8 mouse cellular contexts compared by ENCODE assay signal in genomic region chr1:24099541-24099925, GRCm38 (mm10). TPM values are rescaled to one million over a fixed set of nuclear protein-coding genes. Genes with fewer than 3 reads are reported as not detected.
A peak's percentile ranks its signal among the peaks of the same experiment; 100 is the strongest.
DNase-seq lines count a peak whose midpoint lies in the region; ATAC-seq and TF ChIP-seq lines count a peak whose summit lies in the region.

No protein-coding gene starts in this region.

- no peak for DNase-seq in heart, adult 2 months
- DNase-seq in heart, adult 11 months: no peak
- DNase-seq in A20 (ENCODE audit: low read depth, low spot score): peak; percentile 72
- no peak for DNase-seq in forebrain, embryonic 10.5 days (ENCODE audit: extremely low spot score, low spot score)
- DNase-seq in liver, adult 2 months (ENCODE audit: extremely low read depth, low read depth, low spot score): peak; percentile 29
- DNase-seq in left cerebral cortex, postnatal 25 days (ENCODE audit: low spot score in 2 of 2): no peak
- DNase-seq in right cerebral cortex, adult 18-20 months: no peak

- peak overlapping the region; percentile 99 for H3K4me3 ChIP-seq in heart, adult 2 months
- peak overlapping the region; percentile 92 for H3K4me3 ChIP-seq in forebrain, embryonic 10.5 days
- H3K4me3 ChIP-seq in liver, adult 2 months (ENCODE audit: insufficient read depth, low read depth, low read length): peak overlapping the region; percentile 98
- H3K4me3 ChIP-seq in stomach, embryonic 14.5 days (ENCODE audit: low read depth, low read length): peak overlapping the region; percentile 79

- no peak for ATAC-seq in stomach, embryonic 14.5 days (ENCODE audit: insufficient number of reproducible peaks, insufficient read depth, low FRiP score, low read depth)

- WGBS in heart, adult 2 months: under 1% methylated on average over 43 of the region's 44 CpGs
- WGBS in forebrain, embryonic 10.5 days: under 1% methylated on average over 37 of the region's 44 CpGs
- WGBS in liver, adult 2 months: 1% methylated on average over 44 of the region's 44 CpGs
- WGBS in stomach, embryonic 14.5 days: under 1% methylated on average over 43 of the region's 44 CpGs

- H3K4me2 ChIP-seq in stomach, embryonic 14.5 days (replicated peaks; ENCODE audit: low read depth, low read length): peak overlapping the region; percentile 55

- TF ChIP-seq CTCF in heart, adult 2 months (IDR thresholded peaks at IDR 0.05): no peak
- TF ChIP-seq CTCF in liver, adult 2 months (IDR thresholded peaks at IDR 0.05; ENCODE audit: low read depth, low read length): no peak

- no peak for TF ChIP-seq POLR2A in heart, adult 2 months (IDR thresholded peaks at IDR 0.05; ENCODE audit: insufficient read depth, low read depth, low read length)
- TF ChIP-seq POLR2A in liver, adult 2 months (IDR thresholded peaks at IDR 0.05; ENCODE audit: extremely low read depth, insufficient read depth, low read length): no peak

- H3K9me3 ChIP-seq in forebrain, embryonic 10.5 days: no peaks in the 10 kb centered on the region
- H3K9me3 ChIP-seq in stomach, embryonic 14.5 days (ENCODE audit: control insufficient read depth, low read depth, low read length): no peaks in the 10 kb centered on the region

- H3K27me3 ChIP-seq in heart, adult 2 months (ENCODE audit: control insufficient read depth, insufficient read depth, low read length): no peaks in the 10 kb centered on the region
- no peaks in the 10 kb centered on the region for H3K27me3 ChIP-seq in forebrain, embryonic 10.5 days (ENCODE audit: poor library complexity, severe bottlenecking)
- no peaks in the 10 kb centered on the region for H3K27me3 ChIP-seq in liver, adult 2 months (ENCODE audit: control insufficient read depth, insufficient read depth, low read length)
- H3K27me3 ChIP-seq in stomach, embryonic 14.5 days (ENCODE audit: control insufficient read depth, insufficient read depth, low read length): no peaks in the 10 kb centered on the region

- intact Hi-C loops in heart, adult 2 months (cut with DNase I): loop anchor here (5.0 kb wide), 1 partner anchor 177 kb away; the partner anchor contains the start of gene Smap1
- intact Hi-C loops in left cerebral cortex, postnatal 25 days (cut with DNase I): loop anchor here (2.0 kb wide), 1 partner anchor 73 kb away; no protein-coding TSS in a partner anchor

- H3K27ac ChIP-seq in heart, adult 2 months: peak overlapping the region; percentile 82
- H3K27ac ChIP-seq in forebrain, embryonic 10.5 days: peak overlapping the region; percentile 93
- peak overlapping the region; percentile 84 for H3K27ac ChIP-seq in liver, adult 2 months (replicated peaks; ENCODE audit: insufficient read depth, low read depth, low read length)
- H3K27ac ChIP-seq in stomach, embryonic 14.5 days (ENCODE audit: low read length): peak overlapping the region; percentile 66

- TF ChIP-seq EP300 in heart, adult 2 months (IDR thresholded peaks at IDR 0.05; ENCODE audit: insufficient read depth, low read depth, low read length): no peak

- H3K79me2 ChIP-seq in heart, adult 2 months (replicated peaks; ENCODE audit: control insufficient read depth, insufficient read depth, low read length): peaks cover 4% of the 10 kb centered on the region; the same call in 1 of the 2 replicates
- peaks cover 14% of the 10 kb centered on the region for H3K79me2 ChIP-seq in liver, adult 2 months (ENCODE audit: control insufficient read depth, insufficient read depth, low read length)

- H3K9ac ChIP-seq in heart, adult 2 months (ENCODE audit: low read depth, low read length): peak overlapping the region; percentile 79
- peak overlapping the region; percentile 93 for H3K9ac ChIP-seq in liver, adult 2 months (ENCODE audit: low read depth, low read length)
- H3K9ac ChIP-seq in stomach, embryonic 14.5 days (replicated peaks; ENCODE audit: low read depth, low read length): peak overlapping the region; percentile 84

- no peaks in the 10 kb centered on the region; the same call in 1 of the 2 replicates for H3K36me3 ChIP-seq in heart, adult 2 months (ENCODE audit: control insufficient read depth, insufficient read depth, low read length)
- peaks cover under 1% of the 10 kb centered on the region; the same call in 1 of the 2 replicates for H3K36me3 ChIP-seq in forebrain, embryonic 10.5 days (replicated peaks)
- no peaks in the 10 kb centered on the region for H3K36me3 ChIP-seq in liver, adult 2 months (ENCODE audit: control insufficient read depth, insufficient read depth, low read length)
- no peaks in the 10 kb centered on the region for H3K36me3 ChIP-seq in stomach, embryonic 14.5 days (ENCODE audit: control insufficient read depth, insufficient read depth, low read length)

- H3K4me1 ChIP-seq in heart, adult 2 months (ENCODE audit: control insufficient read depth, insufficient read depth, low read length): peaks cover under 1% of the 10 kb centered on the region; the same call in 1 of the 2 replicates
- H3K4me1 ChIP-seq in forebrain, embryonic 10.5 days: peaks cover 31% of the 10 kb centered on the region
- H3K4me1 ChIP-seq in liver, adult 2 months (ENCODE audit: control insufficient read depth, insufficient read depth, low read length): peaks cover 21% of the 10 kb centered on the region; the same call in 1 of the 2 replicates
- H3K4me1 ChIP-seq in stomach, embryonic 14.5 days (ENCODE audit: control insufficient read depth, insufficient read depth, low read length): peaks cover 8% of the 10 kb centered on the region; the same call in 1 of the 2 replicates

RNA-seq across cellular contexts. Expression of gene Fam135a, which starts 0.6 kb away (rescaled TPM):
- total RNA-seq in heart, adult 2 months (2021): 10 to 100 TPM; 21.0 to 21.1 TPM
- polyA plus RNA-seq in heart, adult 2 months (2012; rRNA removed): 6.6 and 14.4 TPM in 2 replicates
- 41.1 and 41.9 TPM in 2 replicates for polyA plus RNA-seq in forebrain, embryonic 10.5 days (2016; fragmentation: Nextera tagmentation; extraction: Ambion mirVana)
- total RNA-seq in liver, adult 2 months (2014; rRNA removed): 20.1 and 23.0 TPM in 2 replicates
- polyA plus RNA-seq in liver, adult 2 months (2012; rRNA removed): 5.4 and 6.7 TPM in 2 replicates
- 35.9 and 37.5 TPM in 2 replicates for polyA plus RNA-seq in stomach, embryonic 14.5 days (2014; fragmentation: Nextera tagmentation; extraction: Ambion mirVana)
- total RNA-seq in left cerebral cortex, postnatal 25 days (2021): 10 to 100 TPM; 27.1 to 31.0 TPM

Comparison
In these comparisons a context has a peak if more than half of its experiments do, and no peak if none do; other contexts are left out.
1. DNase-seq: peak in A20 (single experiment) and liver, adult 2 months (single experiment); none in heart, adult 2 months (0 of 2), heart, adult 11 months (single experiment), forebrain, embryonic 10.5 days (single experiment), left cerebral cortex, postnatal 25 days (0 of 2) and right cerebral cortex, adult 18-20 months (single experiment).
2. Peak in every context shown above with its lines, with median percentiles within 50 percentile points of each other: H3K27ac ChIP-seq, H3K4me3 ChIP-seq and H3K9ac ChIP-seq.